Mouse (Mus musculus): Measurements from ENCODE around the gene Atxn1. TPM values are rescaled to one million over a fixed set of nuclear protein-coding genes. Genes with fewer than 3 reads are reported as not detected.
A peak's percentile ranks its signal among the peaks of the same experiment; 100 is the strongest.

The Atxn1 gene
- polyA plus RNA-seq, 1 experiment from 2014 or later = 9.0 TPM

GRCm38 (mm10) chr13:45796286-45796685, 168.5 kb downstream of the Atxn1 start:
- Histone ChIP-seq H3K4me1 (no peaks in the 10 kb centered on the region), H3K36me3 (replicated peaks) (no peaks in the 10 kb centered on the region), H3K4me2 (no peak overlapping the region), H3K9ac (no peak overlapping the region), H3K27ac (no peak overlapping the region), H3K9me3 (no peaks in the 10 kb centered on the region), H3K27me3 (replicated peaks) (no peaks in the 10 kb centered on the region), H3K4me3 (no peak overlapping the region)
- ATAC-seq (replicated peaks) = no peak
- WGBS = 91% methylated on average over 6 of the region's 6 CpGs

DNA sequence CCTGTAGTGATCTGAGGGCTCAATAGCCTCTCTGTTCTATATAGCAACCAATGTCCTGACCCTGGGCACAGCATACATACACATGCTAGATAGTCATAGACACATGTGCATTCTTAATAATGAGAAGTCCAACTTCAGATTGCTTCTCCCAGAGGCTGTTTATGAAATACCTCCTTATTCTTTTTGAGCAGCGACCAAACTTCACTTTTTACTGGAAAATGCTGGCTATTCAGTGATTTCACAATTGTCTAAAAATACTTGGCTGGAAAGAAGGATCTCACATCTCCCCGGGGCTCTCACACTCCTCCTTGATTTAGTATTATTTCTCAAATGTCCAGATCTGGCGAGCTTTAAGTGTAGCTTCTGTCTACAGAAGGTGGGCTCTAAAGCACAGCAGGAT, 171.0 kb downstream of the Atxn1 start:
- no peak for ATAC-seq (replicated peaks)
- H3K9ac ChIP-seq = no peak overlapping the region

DNA sequence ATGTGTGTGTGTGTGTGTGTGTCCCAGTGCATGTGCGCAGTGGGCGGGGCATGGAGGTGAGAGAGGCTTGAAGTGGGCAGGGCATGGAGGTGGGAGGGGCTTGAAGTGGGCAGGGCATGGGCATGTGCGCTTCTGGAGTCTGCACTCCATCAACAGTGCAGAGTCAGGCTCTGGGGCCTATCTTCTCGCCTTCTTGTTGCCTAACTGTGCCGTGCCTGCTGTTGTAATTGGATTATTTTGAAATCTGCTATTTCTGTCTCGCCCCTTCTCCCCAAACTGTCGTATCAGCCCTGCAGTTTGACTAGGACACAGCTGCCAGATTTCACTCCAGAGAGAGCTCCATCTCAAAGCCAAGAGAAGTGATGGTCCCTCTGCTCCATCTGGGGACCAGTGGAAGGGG, 178.4 kb downstream of the Atxn1 start:
- ATAC-seq (replicated peaks) = no peak
- Histone ChIP-seq H3K4me2 (no peak overlapping the region), H3K4me3 (no peak overlapping the region), H3K9ac (no peak overlapping the region), H3K27me3 (replicated peaks) (no peaks in the 10 kb centered on the region), H3K4me1 (no peaks in the 10 kb centered on the region), H3K27ac (no peak overlapping the region), H3K36me3 (replicated peaks) (no peaks in the 10 kb centered on the region), H3K9me3 (no peaks in the 10 kb centered on the region)
- 87% methylated on average over 7 of the region's 7 CpGs for WGBS

More for the DNA sequence above, 171.0 kb downstream of the Atxn1 start:
- no peak overlapping the region for H3K27ac ChIP-seq
- no peak overlapping the region for H3K4me2 ChIP-seq
- H3K4me3 ChIP-seq = no peak overlapping the region
- no peaks in the 10 kb centered on the region for H3K4me1 ChIP-seq
- H3K27me3 ChIP-seq (replicated peaks) = no peaks in the 10 kb centered on the region
- 72% methylated on average over 3 of the region's 3 CpGs for WGBS
- H3K9me3 ChIP-seq = no peaks in the 10 kb centered on the region
- no peaks in the 10 kb centered on the region for H3K36me3 ChIP-seq (replicated peaks)

DNA sequence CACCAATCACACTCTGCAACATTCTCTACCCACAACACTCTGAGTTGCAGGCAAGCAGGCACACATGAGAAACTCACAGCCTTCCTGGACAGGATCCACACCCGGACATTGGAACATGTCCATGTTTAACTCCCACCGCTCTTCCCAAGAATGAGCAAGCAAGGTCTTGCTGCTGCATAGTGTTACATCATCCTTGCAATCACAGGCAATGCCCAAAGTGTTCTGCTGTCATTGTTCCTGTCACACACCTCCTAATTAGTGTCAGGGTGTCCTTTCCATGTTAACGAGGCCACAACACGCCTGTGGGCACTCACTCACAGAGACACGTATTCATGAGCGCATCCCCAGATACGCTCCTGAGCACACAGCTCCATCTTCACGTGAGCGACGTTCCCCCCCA, 181.1 kb downstream of the Atxn1 start:
- WGBS = 67% methylated on average over 10 of the region's 10 CpGs
- Histone ChIP-seq H3K4me2 (no peak overlapping the region), H3K27me3 (replicated peaks) (no peaks in the 10 kb centered on the region), H3K4me3 (no peak overlapping the region), H3K4me1 (no peaks in the 10 kb centered on the region), H3K9me3 (no peaks in the 10 kb centered on the region), H3K9ac (no peak overlapping the region), H3K27ac (0 out of 2 replicates have a peak overlapping the region, but pooled peaks have one; percentile 2), H3K36me3 (replicated peaks) (no peaks in the 10 kb centered on the region)
- ATAC-seq (replicated peaks) = no peak

- Histone ChIP-seq H3K4me2 (no peak overlapping the region), H3K36me3 (replicated peaks) (no peaks in the 10 kb centered on the region), H3K4me1 (peaks cover 9% of the 10 kb centered on the region; the same call in 1 of the 2 replicates), H3K27me3 (replicated peaks) (no peaks in the 10 kb centered on the region), H3K27ac (no peak overlapping the region), H3K9ac (no peak overlapping the region), H3K9me3 (no peaks in the 10 kb centered on the region), H3K4me3 (no peak overlapping the region)
- ATAC-seq (replicated peaks) = no peak
- WGBS = 92% methylated on average over 5 of the region's 5 CpGs
Measured at GRCm38 (mm10) chr13:45778750-45779149, 186.1 kb downstream of the Atxn1 start.

DNA sequence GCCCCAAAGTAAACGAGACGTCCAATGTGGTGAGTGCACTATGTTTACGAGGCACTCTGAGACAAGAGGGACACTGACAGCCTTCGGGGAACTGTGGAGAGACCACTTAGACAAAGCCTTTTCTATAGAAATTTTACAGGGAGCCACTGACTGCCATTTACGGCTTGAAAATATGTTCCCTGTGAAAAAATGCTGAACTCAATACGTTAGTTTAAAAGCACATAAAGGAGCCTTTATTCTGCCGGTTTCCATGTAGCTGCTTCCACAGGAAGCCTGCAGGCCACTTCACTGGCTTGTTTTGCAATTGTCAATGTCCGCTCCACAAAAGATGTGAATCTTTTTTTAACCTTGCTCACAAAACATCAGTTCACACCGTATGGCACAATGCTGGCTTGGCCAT, 186.6 kb downstream of the Atxn1 start:
- H3K27me3 ChIP-seq (replicated peaks) = no peaks in the 10 kb centered on the region
- H3K9me3 ChIP-seq = no peaks in the 10 kb centered on the region
- H3K4me3 ChIP-seq = no peak overlapping the region
- no peak for ATAC-seq (replicated peaks)
- no peak overlapping the region for H3K9ac ChIP-seq
- H3K4me2 ChIP-seq = no peak overlapping the region
- peaks cover 15% of the 10 kb centered on the region; the same call in 1 of the 2 replicates for H3K4me1 ChIP-seq
- WGBS = 33% methylated on average over 9 of the region's 9 CpGs
- peak overlapping the region; percentile 44 for H3K27ac ChIP-seq
- no peaks in the 10 kb centered on the region for H3K36me3 ChIP-seq (replicated peaks)

GRCm38 (mm10) chr13:45775516-45775915, 189.3 kb downstream of the Atxn1 start:
- no peaks in the 10 kb centered on the region for H3K27me3 ChIP-seq (replicated peaks)
- no peaks in the 10 kb centered on the region for H3K36me3 ChIP-seq (replicated peaks)
- no peak for ATAC-seq (replicated peaks)
- H3K9me3 ChIP-seq = no peaks in the 10 kb centered on the region
- peaks cover 18% of the 10 kb centered on the region; the same call in 1 of the 2 replicates for H3K4me1 ChIP-seq
- no peak overlapping the region for H3K4me2 ChIP-seq
- no peak overlapping the region for H3K4me3 ChIP-seq
- 96% methylated on average over 1 of the region's 1 CpGs for WGBS
- no peak overlapping the region for H3K27ac ChIP-seq
- no peak overlapping the region for H3K9ac ChIP-seq

DNA sequence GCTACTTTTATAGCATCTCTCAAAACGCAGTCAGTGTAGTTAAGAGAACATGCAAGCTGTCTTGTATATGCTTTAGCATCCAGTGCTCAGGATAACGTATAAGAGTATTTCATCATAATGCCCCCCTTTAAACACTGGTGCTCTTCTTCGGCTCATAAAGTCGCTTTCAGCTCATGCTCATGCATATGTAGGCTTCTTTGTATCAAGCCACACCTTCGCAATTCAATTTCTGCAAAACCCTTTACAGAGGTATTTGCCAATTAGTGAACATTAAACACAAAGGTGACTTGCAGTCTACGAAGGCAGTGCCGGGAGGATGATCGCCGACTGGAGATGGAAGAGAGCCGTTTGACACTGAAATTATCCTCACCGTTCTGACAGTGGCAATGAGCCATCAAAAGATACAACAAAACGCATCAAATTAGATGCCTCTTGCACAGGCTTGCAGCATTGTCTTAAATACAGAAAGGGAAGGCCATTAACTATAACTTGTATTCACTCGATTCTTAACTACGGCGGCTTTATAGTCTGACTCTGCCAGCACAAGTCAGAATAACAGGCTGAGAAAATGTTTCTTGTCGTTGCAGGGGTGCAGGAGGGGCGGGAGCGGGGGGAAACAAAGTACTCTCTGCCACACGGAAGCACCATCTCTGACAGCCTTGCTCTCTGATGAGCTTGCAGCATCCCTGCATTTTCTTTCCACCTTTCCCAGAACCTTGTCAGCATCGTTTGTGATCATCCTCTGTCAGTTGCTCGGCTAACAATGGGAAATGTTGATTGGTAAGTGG, 191.2 kb downstream of the Atxn1 start:
- ATAC-seq (replicated peaks) = peak; percentile 48; the same call in 1 of the 2 replicates
- H3K9me3 ChIP-seq = no peaks in the 10 kb centered on the region
- 0 out of 2 replicates have a peak overlapping the region, but pooled peaks have one; percentile 11 for H3K4me2 ChIP-seq
- peaks cover 18% of the 10 kb centered on the region; the same call in 1 of the 2 replicates for H3K4me1 ChIP-seq
- no peak overlapping the region for H3K4me3 ChIP-seq
- H3K36me3 ChIP-seq (replicated peaks) = no peaks in the 10 kb centered on the region
- H3K9ac ChIP-seq = no peak overlapping the region
- H3K27ac ChIP-seq = peak overlapping the region; percentile 56
- WGBS = 52% methylated on average over 21 of the region's 21 CpGs
- no peaks in the 10 kb centered on the region for H3K27me3 ChIP-seq (replicated peaks)

DNA sequence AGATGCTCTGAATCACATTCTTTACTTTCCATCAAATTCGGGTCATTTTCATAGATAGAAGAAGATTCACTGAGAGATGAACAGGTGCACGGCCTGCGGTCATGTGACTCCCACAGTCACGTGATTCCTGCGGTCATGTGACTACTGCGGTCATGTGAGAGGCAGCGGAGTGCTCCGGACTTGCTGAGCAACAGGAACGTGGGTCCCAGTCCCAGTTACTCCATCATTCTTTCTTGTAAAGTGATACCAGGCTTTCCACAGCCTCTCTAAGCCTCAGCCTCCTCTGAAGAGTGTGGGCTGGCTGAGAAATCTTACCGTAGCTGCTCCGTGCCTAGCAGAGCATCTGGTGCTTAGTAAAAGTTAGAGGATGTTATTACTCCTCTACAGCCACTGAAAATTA, 195.1 kb downstream of the Atxn1 start:
- no peak for ATAC-seq (replicated peaks)
- no peak overlapping the region for H3K9ac ChIP-seq
- H3K4me2 ChIP-seq = no peak overlapping the region
- no peak overlapping the region for H3K4me3 ChIP-seq
- no peaks in the 10 kb centered on the region for H3K36me3 ChIP-seq (replicated peaks)
- no peaks in the 10 kb centered on the region for H3K27me3 ChIP-seq (replicated peaks)
- H3K27ac ChIP-seq = no peak overlapping the region
- peaks cover 11% of the 10 kb centered on the region; the same call in 1 of the 2 replicates for H3K4me1 ChIP-seq
- H3K9me3 ChIP-seq = no peaks in the 10 kb centered on the region
- WGBS = 94% methylated on average over 11 of the region's 11 CpGs

GRCm38 (mm10) chr13:45768250-45768649, 196.6 kb downstream of the Atxn1 start:
- Histone ChIP-seq H3K36me3 (replicated peaks) (no peaks in the 10 kb centered on the region), H3K4me2 (no peak overlapping the region), H3K27me3 (replicated peaks) (no peaks in the 10 kb centered on the region), H3K4me1 (0 out of 2 replicates have a peak, but pooled peaks cover 4% of the 10 kb centered on the region), H3K4me3 (no peak overlapping the region), H3K9me3 (no peaks in the 10 kb centered on the region), H3K9ac (no peak overlapping the region), H3K27ac (no peak overlapping the region)
- ATAC-seq (replicated peaks) = no peak
- WGBS = 85% methylated on average over 3 of the region's 3 CpGs

- WGBS = 80% methylated on average over 5 of the region's 5 CpGs
- Histone ChIP-seq H3K27me3 (replicated peaks) (no peaks in the 10 kb centered on the region), H3K4me3 (no peak overlapping the region), H3K27ac (no peak overlapping the region), H3K9me3 (no peaks in the 10 kb centered on the region), H3K4me1 (0 out of 2 replicates have a peak, but pooled peaks cover 2% of the 10 kb centered on the region), H3K9ac (no peak overlapping the region), H3K36me3 (replicated peaks) (no peaks in the 10 kb centered on the region), H3K4me2 (no peak overlapping the region)
- no peak for ATAC-seq (replicated peaks)
Measured at GRCm38 (mm10) chr13:45764354-45764753, 200.5 kb downstream of the Atxn1 start.

- no peak overlapping the region for H3K9ac ChIP-seq
- no peaks in the 10 kb centered on the region for H3K27me3 ChIP-seq (replicated peaks)
- WGBS = 68% methylated on average over 7 of the region's 7 CpGs
- H3K9me3 ChIP-seq = no peaks in the 10 kb centered on the region
- ATAC-seq (replicated peaks) = no peak
- no peak overlapping the region for H3K4me2 ChIP-seq
- no peak overlapping the region for H3K4me3 ChIP-seq
- H3K36me3 ChIP-seq (replicated peaks) = no peaks in the 10 kb centered on the region
- no peak overlapping the region for H3K27ac ChIP-seq
- 0 out of 2 replicates have a peak, but pooled peaks cover 2% of the 10 kb centered on the region for H3K4me1 ChIP-seq
Measured at GRCm38 (mm10) chr13:45762278-45762677, 202.5 kb downstream of the Atxn1 start.

DNA sequence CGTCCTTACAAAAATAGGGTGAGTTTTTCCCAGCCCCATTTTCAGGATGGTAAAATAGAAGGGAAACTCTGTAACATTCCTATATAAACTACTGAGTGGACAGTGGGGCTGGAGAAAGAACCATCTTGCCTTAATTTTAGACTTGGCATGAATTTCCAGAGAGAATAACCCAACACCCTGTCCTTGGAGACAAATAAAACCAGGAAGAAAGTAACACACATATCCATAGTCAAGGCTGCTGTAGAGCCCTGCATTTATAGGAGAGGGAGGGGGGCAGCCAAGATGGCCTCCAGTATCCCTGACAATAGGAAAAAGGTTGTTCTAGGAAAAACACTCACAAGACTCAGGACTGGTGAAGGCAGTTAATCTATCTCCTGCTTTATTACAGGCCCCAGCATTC, 210.3 kb downstream of the Atxn1 start:
- Histone ChIP-seq H3K27me3 (replicated peaks) (no peaks in the 10 kb centered on the region), H3K4me1 (peaks cover 10% of the 10 kb centered on the region), H3K27ac (no peak overlapping the region), H3K9me3 (no peaks in the 10 kb centered on the region), H3K9ac (no peak overlapping the region), H3K36me3 (replicated peaks) (no peaks in the 10 kb centered on the region), H3K4me3 (no peak overlapping the region), H3K4me2 (no peak overlapping the region)
- ATAC-seq (replicated peaks) = no peak
- 94% methylated on average over 1 of the region's 1 CpGs for WGBS

Measured in midbrain, embryonic 15.5 days (tissue).